27 mouse cellular contexts compared by ENCODE assay signal in the genomic region with DNA sequence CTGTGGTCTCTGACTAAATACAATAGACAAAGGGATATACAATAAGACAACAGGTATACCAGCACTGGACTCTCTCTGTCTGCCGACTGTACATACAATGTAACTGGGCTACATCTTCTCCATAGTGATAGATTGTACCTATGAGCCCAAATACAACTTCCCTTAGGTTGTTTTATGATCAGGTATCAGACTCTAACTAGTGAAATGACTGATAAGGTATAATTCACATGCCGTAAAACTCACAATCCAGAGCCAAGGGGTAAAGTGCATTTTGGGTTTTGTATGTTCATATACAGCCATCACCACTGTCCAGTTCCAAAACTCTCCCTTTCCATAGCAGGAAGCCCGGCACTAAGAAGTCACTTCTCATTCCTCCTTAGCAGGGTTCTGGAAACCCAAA. TPM values are rescaled to one million over a fixed set of nuclear protein-coding genes. Genes with fewer than 3 reads are reported as not detected.
DNase-seq lines count a peak whose midpoint lies in the region; ATAC-seq and TF ChIP-seq lines count a peak whose summit lies in the region.
"Had no signal": no experiment of that assay in that cellular context is flagged by ENCODE, and none has a peak within 500 bp of the region (broad histone marks: within the 10 kb centered on the region; RNA-seq: fewer than 3 reads in every experiment).

No protein-coding gene starts in this region.

- intact Hi-C loops in left cerebral cortex, postnatal 4 days (cut with DNase I) = no loop called here

- H3K4me2 ChIP-seq in intestine, embryonic 15.5 days (replicated peaks) = no peak overlapping the region
- H3K4me2 ChIP-seq in intestine, postnatal 0 days (replicated peaks; ENCODE audit: low read depth) = no peak overlapping the region
- no peak overlapping the region for H3K4me2 ChIP-seq in hindbrain, postnatal 0 days (ENCODE audit: low read depth, low read length)
- H3K4me2 ChIP-seq: embryonic facial prominence, embryonic 12.5 days; forebrain, embryonic 13.5 days; forebrain, embryonic 15.5 days had no signal

- H3K9me3 ChIP-seq in intestine, embryonic 15.5 days = no peaks in the 10 kb centered on the region
- no peaks in the 10 kb centered on the region for H3K9me3 ChIP-seq in intestine, postnatal 0 days (ENCODE audit: control insufficient read depth)
- no peaks in the 10 kb centered on the region for H3K9me3 ChIP-seq in hindbrain, postnatal 0 days (ENCODE audit: low read length)
- H3K9me3 ChIP-seq: embryonic facial prominence, embryonic 10.5 days; embryonic facial prominence, embryonic 12.5 days; forebrain, embryonic 13.5 days; forebrain, embryonic 15.5 days had no signal

- TF ChIP-seq POLR2A in small intestine, adult 2 months (IDR thresholded peaks at IDR 0.05; ENCODE audit: low read depth, low read length) = no peak

- H3K27me3 ChIP-seq in intestine, embryonic 15.5 days (replicated peaks) = no peaks in the 10 kb centered on the region
- peaks cover 5% of the 10 kb centered on the region; the same call in 1 of the 2 replicates for H3K27me3 ChIP-seq in intestine, postnatal 0 days (replicated peaks; ENCODE audit: control insufficient read depth, insufficient read depth, low read length)
- H3K27me3 ChIP-seq in small intestine, adult 2 months (ENCODE audit: control insufficient read depth, insufficient read depth, low read length) = no peaks in the 10 kb centered on the region
- no peaks in the 10 kb centered on the region for H3K27me3 ChIP-seq in hindbrain, postnatal 0 days (ENCODE audit: insufficient read depth, low read length)
- H3K27me3 ChIP-seq: embryonic facial prominence, embryonic 12.5 days; forebrain, embryonic 13.5 days; forebrain, embryonic 15.5 days had no signal

- DNase-seq in layer of hippocampus, adult 2 months (ENCODE audit: low spot score in 2 of 2) = no peak
- no peak for DNase-seq in layer of hippocampus, adult 18-20 months (ENCODE audit: low spot score in 2 of 2)
- DNase-seq in left cerebral cortex, postnatal 4 days = no peak
- DNase-seq in hindbrain, postnatal 0 days (ENCODE audit: low spot score) = no peak
- no peak for DNase-seq in cerebellum, adult 9-11 months
- DNase-seq: adrenal gland, adult 2 months; adrenal gland, postnatal 10 days; adrenal gland, postnatal 25 days; cerebellum, adult 11-12 months; cerebellum, adult 8-10 months; cerebellum, postnatal 10 days; cerebellum, postnatal 25 days; forebrain, postnatal 0 days had no signal

- H3K4me1 ChIP-seq in intestine, embryonic 15.5 days (replicated peaks) = peaks cover 4% of the 10 kb centered on the region; the same call in 1 of the 2 replicates
- H3K4me1 ChIP-seq in intestine, postnatal 0 days (replicated peaks; ENCODE audit: control insufficient read depth, insufficient read depth, low read length) = peaks cover 17% of the 10 kb centered on the region; the same call in 1 of the 2 replicates
- peaks cover 38% of the 10 kb centered on the region for H3K4me1 ChIP-seq in small intestine, adult 2 months (ENCODE audit: control insufficient read depth, insufficient read depth, insufficient read length, low read length)
- H3K4me1 ChIP-seq in hindbrain, postnatal 0 days (ENCODE audit: insufficient read depth, low read length) = 0 out of 2 replicates have a peak, but pooled peaks cover 5% of the 10 kb centered on the region
- H3K4me1 ChIP-seq: embryonic facial prominence, embryonic 12.5 days; forebrain, embryonic 13.5 days; forebrain, embryonic 15.5 days had no signal

- H3K36me3 ChIP-seq in intestine, embryonic 15.5 days = no peaks in the 10 kb centered on the region
- no peaks in the 10 kb centered on the region; the same call in 1 of the 2 replicates for H3K36me3 ChIP-seq in intestine, postnatal 0 days (ENCODE audit: control insufficient read depth, insufficient read depth)
- H3K36me3 ChIP-seq in small intestine, adult 2 months (ENCODE audit: control insufficient read depth, insufficient read depth, low read length) = peaks cover 16% of the 10 kb centered on the region
- H3K36me3 ChIP-seq in hindbrain, postnatal 0 days (ENCODE audit: insufficient read depth, low read length) = no peaks in the 10 kb centered on the region
- H3K36me3 ChIP-seq: embryonic facial prominence, embryonic 10.5 days; embryonic facial prominence, embryonic 12.5 days; forebrain, embryonic 15.5 days had no signal

- H3K9ac ChIP-seq in intestine, embryonic 15.5 days = no peak overlapping the region
- no peak overlapping the region for H3K9ac ChIP-seq in intestine, postnatal 0 days (ENCODE audit: low read depth, low read length)
- no peak overlapping the region for H3K9ac ChIP-seq in hindbrain, postnatal 0 days (replicated peaks; ENCODE audit: low read length)
- H3K9ac ChIP-seq: embryonic facial prominence, embryonic 12.5 days; forebrain, embryonic 13.5 days; forebrain, embryonic 15.5 days; forebrain, postnatal 0 days had no signal

- peak; percentile 68 for ATAC-seq in intestine, embryonic 15.5 days
- peak; percentile 69 for ATAC-seq in intestine, postnatal 0 days
- no peak for ATAC-seq in hindbrain, postnatal 0 days
- ATAC-seq: forebrain, embryonic 13.5 days; forebrain, embryonic 15.5 days; forebrain, postnatal 0 days had no signal

- H3K4me3 ChIP-seq in layer of hippocampus, adult 2 months = no peak overlapping the region
- H3K4me3 ChIP-seq in intestine, embryonic 15.5 days (replicated peaks) = no peak overlapping the region
- no peak overlapping the region for H3K4me3 ChIP-seq in intestine, postnatal 0 days (ENCODE audit: low read depth, low read length)
- no peak overlapping the region for H3K4me3 ChIP-seq in small intestine, adult 2 months (ENCODE audit: low read depth, low read length)
- no peak overlapping the region for H3K4me3 ChIP-seq in hindbrain, postnatal 0 days (ENCODE audit: low read length)
- H3K4me3 ChIP-seq: embryonic facial prominence, embryonic 10.5 days; embryonic facial prominence, embryonic 12.5 days; forebrain, embryonic 13.5 days; forebrain, embryonic 15.5 days had no signal

- no peak for TF ChIP-seq CTCF in layer of hippocampus, adult 2 months (conservative IDR thresholded peaks at IDR 0.05)
- no peak for TF ChIP-seq CTCF in intestine, postnatal 0 days (IDR thresholded peaks at IDR 0.05; ENCODE audit: low read depth)
- TF ChIP-seq CTCF in small intestine, adult 2 months (IDR thresholded peaks at IDR 0.05; ENCODE audit: extremely low read depth, insufficient read length, insufficient replicate concordance, low read depth, low read length) = no peak
- TF ChIP-seq CTCF in hindbrain, postnatal 0 days (IDR thresholded peaks at IDR 0.05; ENCODE audit: low read depth) = no peak

- 68% methylated on average over 3 of the region's 3 CpGs for WGBS in intestine, embryonic 15.5 days
- WGBS in intestine, postnatal 0 days = 40% methylated on average over 3 of the region's 3 CpGs
- 36% methylated on average over 3 of the region's 3 CpGs for WGBS in small intestine, adult 2 months
- 95% methylated on average over 3 of the region's 3 CpGs for whole genome bisulfite sequencing in hindbrain, postnatal 0 days

- 0 out of 2 replicates have a peak overlapping the region, but pooled peaks have one; percentile 55 for H3K27ac ChIP-seq in layer of hippocampus, adult 2 months
- H3K27ac ChIP-seq in intestine, embryonic 15.5 days = no peak overlapping the region
- no peak overlapping the region for H3K27ac ChIP-seq in intestine, postnatal 0 days (ENCODE audit: low read depth, low read length)
- peak overlapping the region; percentile 92 for H3K27ac ChIP-seq in small intestine, adult 2 months (ENCODE audit: insufficient read depth, low read depth, low read length)
- no peak overlapping the region for H3K27ac ChIP-seq in hindbrain, postnatal 0 days
- H3K27ac ChIP-seq: embryonic facial prominence, embryonic 10.5 days; embryonic facial prominence, embryonic 12.5 days; forebrain, embryonic 13.5 days; forebrain, embryonic 15.5 days had no signal

RNA-seq across cellular contexts. Expression of a gene that starts 17.8 kb away (rescaled TPM):
- 10 to 100 TPM; 11.7 to 13.4 TPM for total RNA-seq in layer of hippocampus, adult 2 months (2021)
- 10 to 100 TPM; 11.9 to 12.2 TPM for total RNA-seq in layer of hippocampus, adult 18-20 months (2021)
- 2.7 and 3.1 TPM in 2 replicates for polyA plus RNA-seq in intestine, embryonic 15.5 days (2015; fragmentation: Nextera tagmentation; extraction: Ambion mirVana)
- polyA plus RNA-seq in intestine, postnatal 0 days (2015; fragmentation: Nextera tagmentation; extraction: Ambion mirVana) = 2.2 and 3.2 TPM in 2 replicates
- polyA plus RNA-seq in small intestine, adult 2 months (2012; rRNA removed) = 19.3 and 28.3 TPM in 2 replicates
- 10 to 100 TPM in 1 of 2 experiments, 1 to 10 TPM in 1; 9.9 to 10.2 TPM for total RNA-seq in left cerebral cortex, postnatal 4 days (2021)
- total RNA-seq in hindbrain, postnatal 0 days (2014; rRNA removed) = 14.3 and 16.5 TPM in 2 replicates
- 6.8 and 7.0 TPM in 2 replicates for polyA plus RNA-seq in hindbrain, postnatal 0 days (2015; fragmentation: Nextera tagmentation; extraction: Ambion mirVana)
- total RNA-seq: MEL had no signal
- polyA plus RNA-seq: C2C12 had no signal

RNA-seq across cellular contexts. Expression of a gene that starts 36.7 kb away (rescaled TPM):
- not detected for total RNA-seq in layer of hippocampus, adult 2 months (2021)
- total RNA-seq in layer of hippocampus, adult 18-20 months (2021) = not detected
- not detected in 2 replicates for polyA plus RNA-seq in intestine, embryonic 15.5 days (2015; fragmentation: Nextera tagmentation; extraction: Ambion mirVana)
- not detected in 2 replicates for polyA plus RNA-seq in intestine, postnatal 0 days (2015; fragmentation: Nextera tagmentation; extraction: Ambion mirVana)
- polyA plus RNA-seq in small intestine, adult 2 months (2012; rRNA removed) = not detected in 2 replicates
- total RNA-seq in left cerebral cortex, postnatal 4 days (2021) = not detected
- not detected in 2 replicates for total RNA-seq in hindbrain, postnatal 0 days (2014; rRNA removed)
- not detected in 2 replicates for polyA plus RNA-seq in hindbrain, postnatal 0 days (2015; fragmentation: Nextera tagmentation; extraction: Ambion mirVana)
- total RNA-seq: adrenal gland, adult 2 months; adrenal gland, postnatal 10 days; adrenal gland, postnatal 25 days; adrenal gland, postnatal 4 days; ES-E14; forebrain, postnatal 0 days; MEL had no signal
- polyA plus RNA-seq: adrenal gland, adult 2 months; C2C12; cortical plate, adult 2 months; embryonic facial prominence, embryonic 10.5 days; embryonic facial prominence, embryonic 12.5 days; embryonic facial prominence, embryonic 14.5 days; forebrain, embryonic 11.5 days; forebrain, embryonic 13.5 days; forebrain, embryonic 15.5 days; forebrain, postnatal 0 days had no signal

Comparison
In these comparisons a context has a peak if more than half of its experiments do, and no peak if none do; other contexts are left out.
1. H3K27ac ChIP-seq: peak in layer of hippocampus, adult 2 months (single experiment) and small intestine, adult 2 months (single experiment); none in intestine, embryonic 15.5 days (single experiment), intestine, postnatal 0 days (single experiment) and hindbrain, postnatal 0 days (single experiment).